Mouse (Mus musculus): ENCODE measurements at regions not wholly inside any gene's neighbourhood (a gene's known extent, or its start where the extent isn't known, plus 50 kb on each side); places are given as distances from the start of the nearest gene placed in this dataset.

DNA sequence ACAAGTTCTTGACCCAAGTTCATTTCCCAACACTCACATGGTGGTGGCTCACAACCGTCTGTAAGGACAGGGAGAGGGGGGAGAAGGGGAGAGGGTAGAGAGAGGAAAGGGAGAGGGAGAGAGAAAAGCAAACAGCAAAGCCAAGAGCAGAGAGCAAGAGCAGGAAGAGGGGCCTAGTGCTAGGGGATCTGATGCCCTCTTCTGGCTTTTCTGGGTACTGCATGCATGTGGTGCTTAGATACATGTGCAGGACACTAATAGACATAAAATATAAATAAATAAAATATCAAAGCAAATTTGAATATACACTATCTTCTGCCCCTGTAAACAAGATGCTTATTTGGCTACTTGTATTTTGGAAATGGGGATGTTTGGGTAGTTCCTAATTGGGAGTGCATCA, 91.2 kb downstream of the Rnf138rt1 start:
- DNase-seq (ENCODE audit: low spot score in 2 of 2): peak; percentile 26 to 45
- intact Hi-C loops (cut with DNase I): no loop called here
